Mouse (Mus musculus): ENCODE results near the gene Tomm20. TPM values are rescaled to one million over a fixed set of nuclear protein-coding genes. Genes with fewer than 3 reads are reported as not detected.

Tomm20 gene
- polyA plus RNA-seq, 1 experiment from 2014 or later = 238 TPM

DNA sequence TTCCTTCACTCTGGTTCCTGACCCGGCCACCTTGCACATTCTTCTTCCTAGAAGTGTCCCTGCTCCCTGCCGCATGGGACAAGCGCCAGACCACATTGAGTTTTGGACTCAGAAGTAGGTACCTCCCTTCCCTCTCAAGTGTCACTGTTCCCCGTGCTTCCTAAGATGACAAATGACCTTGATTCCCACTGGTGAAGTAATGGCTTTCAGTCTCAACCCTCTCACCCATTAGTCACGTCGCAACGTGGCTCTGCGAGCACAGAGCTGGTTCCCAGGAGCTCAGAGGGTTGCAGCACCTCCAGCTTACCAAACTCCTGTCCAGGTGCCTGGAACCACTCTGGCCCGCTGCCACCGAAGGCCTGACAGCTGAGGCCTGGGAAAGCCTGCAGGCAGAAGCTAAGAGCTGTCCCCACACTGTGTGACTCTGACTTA is 36.3 kb downstream of the Tomm20 start:
- no peak for DNase-seq (ENCODE audit: low spot score)
- Histone ChIP-seq H3K27me3 (ENCODE audit: control insufficient read depth, insufficient read depth, low read length) (no peaks in the 10 kb centered on the region), H3K9me3 (ENCODE audit: control insufficient read depth, low read length) (no peaks in the 10 kb centered on the region), H3K36me3 (ENCODE audit: control insufficient read depth, insufficient read depth, low read length) (no peaks in the 10 kb centered on the region), H3K4me3 (ENCODE audit: low read depth, low read length) (no peak overlapping the region), H3K4me2 (replicated peaks; ENCODE audit: low read depth, low read length) (no peak overlapping the region), H3K9ac (ENCODE audit: low read depth, low read length) (no peak overlapping the region), H3K4me1 (replicated peaks; ENCODE audit: control insufficient read depth, insufficient read depth, low read length) (no peaks in the 10 kb centered on the region), H3K27ac (ENCODE audit: low read depth, low read length) (no peak overlapping the region)
- no peak for ATAC-seq (ENCODE audit: low FRiP score)
- 69% methylated on average over 10 of the region's 10 CpGs for WGBS

DNA sequence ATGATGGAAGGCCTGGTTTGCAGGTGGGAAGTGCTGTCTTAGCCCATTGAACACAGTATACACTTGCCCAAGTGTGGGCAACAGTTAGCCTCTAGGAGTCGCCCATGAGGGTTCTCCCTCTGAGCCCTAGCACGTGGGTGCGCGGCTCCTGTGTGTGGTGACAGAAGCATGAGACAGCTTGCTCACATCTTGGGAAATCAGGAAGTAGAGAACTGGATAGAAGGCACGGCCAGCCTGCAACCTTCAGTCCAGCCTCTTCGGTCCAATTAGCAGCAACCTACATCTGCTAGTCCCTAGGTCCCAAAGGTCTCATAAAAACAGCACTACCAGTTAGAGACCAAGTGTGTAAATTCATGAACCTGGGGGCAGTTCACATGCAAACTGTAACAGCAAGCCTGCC is 36.8 kb downstream of the Tomm20 start:
- Histone ChIP-seq H3K36me3 (ENCODE audit: control insufficient read depth, insufficient read depth, low read length) (no peaks in the 10 kb centered on the region), H3K27me3 (ENCODE audit: control insufficient read depth, insufficient read depth, low read length) (no peaks in the 10 kb centered on the region), H3K9me3 (ENCODE audit: control insufficient read depth, low read length) (no peaks in the 10 kb centered on the region), H3K4me3 (ENCODE audit: low read depth, low read length) (no peak overlapping the region), H3K27ac (ENCODE audit: low read depth, low read length) (no peak overlapping the region), H3K4me2 (replicated peaks; ENCODE audit: low read depth, low read length) (no peak overlapping the region), H3K9ac (ENCODE audit: low read depth, low read length) (no peak overlapping the region), H3K4me1 (replicated peaks; ENCODE audit: control insufficient read depth, insufficient read depth, low read length) (no peaks in the 10 kb centered on the region)
- DNase-seq (ENCODE audit: low spot score) (no peak), ATAC-seq (ENCODE audit: low FRiP score) (no peak)
- 81% methylated on average over 6 of the region's 6 CpGs for WGBS

DNA sequence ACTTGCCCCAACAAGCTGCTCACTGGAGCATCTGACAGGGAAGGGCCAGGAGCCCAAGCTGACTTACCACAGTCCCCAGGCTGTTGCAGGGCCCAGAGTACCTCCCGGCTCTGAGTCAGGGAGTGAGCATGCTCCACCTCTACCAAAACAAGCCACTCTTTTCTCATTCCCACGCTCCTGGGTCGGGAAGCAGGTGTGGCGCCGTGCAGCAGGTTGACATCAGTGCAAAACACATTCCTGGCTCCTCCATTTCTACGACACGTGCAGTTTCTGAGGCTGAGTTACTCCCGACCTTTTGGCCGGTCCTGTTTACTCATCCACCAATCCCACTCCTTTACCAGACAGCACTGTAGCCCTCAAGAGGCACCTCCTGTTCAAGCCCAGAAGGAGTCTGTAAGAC is 37.7 kb downstream of the Tomm20 start:
- Histone ChIP-seq H3K27me3 (ENCODE audit: control insufficient read depth, insufficient read depth, low read length) (no peaks in the 10 kb centered on the region), H3K4me1 (replicated peaks; ENCODE audit: control insufficient read depth, insufficient read depth, low read length) (no peaks in the 10 kb centered on the region), H3K4me2 (replicated peaks; ENCODE audit: low read depth, low read length) (no peak overlapping the region), H3K36me3 (ENCODE audit: control insufficient read depth, insufficient read depth, low read length) (no peaks in the 10 kb centered on the region), H3K9me3 (ENCODE audit: control insufficient read depth, low read length) (no peaks in the 10 kb centered on the region), H3K9ac (ENCODE audit: low read depth, low read length) (no peak overlapping the region), H3K27ac (ENCODE audit: low read depth, low read length) (no peak overlapping the region), H3K4me3 (ENCODE audit: low read depth, low read length) (no peak overlapping the region)
- ATAC-seq (ENCODE audit: low FRiP score) (no peak), DNase-seq (ENCODE audit: low spot score) (no peak)
- WGBS = 85% methylated on average over 9 of the region's 9 CpGs

DNA sequence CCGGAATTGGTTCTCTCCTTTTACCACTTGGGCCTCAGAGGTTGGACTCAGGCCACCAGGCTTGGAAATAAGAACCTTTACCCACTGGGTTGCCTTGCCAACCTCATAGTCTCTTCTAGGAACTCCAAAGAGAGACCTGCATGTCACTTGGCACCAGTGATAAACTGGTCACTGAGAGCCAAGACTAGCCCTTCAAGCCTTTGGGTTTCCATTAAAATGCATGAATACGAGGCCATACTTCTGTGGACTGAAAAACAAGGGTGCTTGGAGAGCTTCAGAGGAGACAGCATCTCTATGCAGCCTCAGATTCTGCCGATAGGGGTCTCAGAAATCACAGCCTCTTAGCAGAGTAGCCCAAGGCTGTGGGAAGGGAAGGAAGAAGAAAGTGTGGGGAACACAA is 38.3 kb downstream of the Tomm20 start:
- no peaks in the 10 kb centered on the region for H3K36me3 ChIP-seq (ENCODE audit: control insufficient read depth, insufficient read depth, low read length)
- H3K4me1 ChIP-seq (replicated peaks; ENCODE audit: control insufficient read depth, insufficient read depth, low read length) = no peaks in the 10 kb centered on the region
- H3K9me3 ChIP-seq (ENCODE audit: control insufficient read depth, low read length) = no peaks in the 10 kb centered on the region
- ATAC-seq (ENCODE audit: low FRiP score) = no peak
- no peak overlapping the region for H3K4me2 ChIP-seq (replicated peaks; ENCODE audit: low read depth, low read length)
- WGBS = 84% methylated on average over 3 of the region's 3 CpGs
- H3K27me3 ChIP-seq (ENCODE audit: control insufficient read depth, insufficient read depth, low read length) = no peaks in the 10 kb centered on the region
- DNase-seq (ENCODE audit: low spot score) = no peak
- H3K4me3 ChIP-seq (ENCODE audit: low read depth, low read length) = no peak overlapping the region
- H3K27ac ChIP-seq (ENCODE audit: low read depth, low read length) = no peak overlapping the region
- no peak overlapping the region for H3K9ac ChIP-seq (ENCODE audit: low read depth, low read length)

DNA sequence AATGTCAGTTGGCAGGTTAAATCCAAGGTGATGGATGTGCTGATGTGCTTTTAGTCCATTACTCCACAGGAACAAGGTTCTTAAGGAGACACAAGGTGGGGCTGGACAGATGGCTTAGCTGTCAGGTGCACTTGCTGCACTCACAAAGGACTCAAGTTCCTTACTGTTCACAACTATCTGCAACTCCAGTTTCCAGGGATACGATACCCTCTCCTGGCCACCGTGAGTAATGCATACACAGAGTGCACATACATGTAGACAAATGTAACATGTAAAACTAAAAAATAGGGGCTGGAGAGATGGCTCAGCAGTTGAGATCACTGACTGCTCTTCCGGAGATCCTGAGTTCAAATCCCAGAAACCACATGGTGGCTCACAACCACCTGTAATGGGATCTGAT is 40.3 kb downstream of the Tomm20 start:
- Histone ChIP-seq H3K4me2 (replicated peaks; ENCODE audit: low read depth, low read length) (no peak overlapping the region), H3K9me3 (ENCODE audit: control insufficient read depth, low read length) (no peaks in the 10 kb centered on the region), H3K4me1 (replicated peaks; ENCODE audit: control insufficient read depth, insufficient read depth, low read length) (no peaks in the 10 kb centered on the region), H3K4me3 (ENCODE audit: low read depth, low read length) (no peak overlapping the region), H3K27ac (ENCODE audit: low read depth, low read length) (no peak overlapping the region), H3K36me3 (ENCODE audit: control insufficient read depth, insufficient read depth, low read length) (no peaks in the 10 kb centered on the region), H3K9ac (ENCODE audit: low read depth, low read length) (no peak overlapping the region), H3K27me3 (ENCODE audit: control insufficient read depth, insufficient read depth, low read length) (no peaks in the 10 kb centered on the region)
- WGBS = 84% methylated on average over 3 of the region's 3 CpGs
- ATAC-seq (ENCODE audit: low FRiP score) = no peak
- DNase-seq (ENCODE audit: low spot score) = no peak

DNA sequence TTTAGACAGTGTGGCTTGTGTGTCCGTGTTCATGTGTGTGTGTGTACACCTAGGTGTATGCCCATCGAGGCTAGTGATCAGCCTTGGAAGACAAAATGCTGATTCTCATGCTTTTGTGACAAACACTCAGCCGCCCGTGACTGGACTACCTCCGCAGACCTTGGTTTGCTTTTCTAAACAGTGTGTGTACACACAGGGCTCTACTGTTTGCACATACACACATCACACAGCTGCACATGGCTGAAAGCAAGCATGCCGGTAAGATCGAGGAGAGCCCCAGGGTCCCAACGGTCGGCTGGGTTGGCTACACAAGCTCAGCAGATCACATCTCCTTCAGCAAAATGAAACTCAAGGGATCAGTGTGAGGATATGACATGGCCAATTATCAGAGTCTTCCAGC is 41.7 kb downstream of the Tomm20 start:
- Histone ChIP-seq H3K27me3 (ENCODE audit: control insufficient read depth, insufficient read depth, low read length) (no peaks in the 10 kb centered on the region), H3K36me3 (ENCODE audit: control insufficient read depth, insufficient read depth, low read length) (no peaks in the 10 kb centered on the region), H3K4me2 (replicated peaks; ENCODE audit: low read depth, low read length) (no peak overlapping the region), H3K4me1 (replicated peaks; ENCODE audit: control insufficient read depth, insufficient read depth, low read length) (no peaks in the 10 kb centered on the region), H3K27ac (ENCODE audit: low read depth, low read length) (no peak overlapping the region), H3K9me3 (ENCODE audit: control insufficient read depth, low read length) (no peaks in the 10 kb centered on the region), H3K9ac (ENCODE audit: low read depth, low read length) (no peak overlapping the region), H3K4me3 (ENCODE audit: low read depth, low read length) (no peak overlapping the region)
- DNase-seq (ENCODE audit: low spot score) = no peak
- ATAC-seq (ENCODE audit: low FRiP score) = no peak
- WGBS = 91% methylated on average over 9 of the region's 9 CpGs

DNA sequence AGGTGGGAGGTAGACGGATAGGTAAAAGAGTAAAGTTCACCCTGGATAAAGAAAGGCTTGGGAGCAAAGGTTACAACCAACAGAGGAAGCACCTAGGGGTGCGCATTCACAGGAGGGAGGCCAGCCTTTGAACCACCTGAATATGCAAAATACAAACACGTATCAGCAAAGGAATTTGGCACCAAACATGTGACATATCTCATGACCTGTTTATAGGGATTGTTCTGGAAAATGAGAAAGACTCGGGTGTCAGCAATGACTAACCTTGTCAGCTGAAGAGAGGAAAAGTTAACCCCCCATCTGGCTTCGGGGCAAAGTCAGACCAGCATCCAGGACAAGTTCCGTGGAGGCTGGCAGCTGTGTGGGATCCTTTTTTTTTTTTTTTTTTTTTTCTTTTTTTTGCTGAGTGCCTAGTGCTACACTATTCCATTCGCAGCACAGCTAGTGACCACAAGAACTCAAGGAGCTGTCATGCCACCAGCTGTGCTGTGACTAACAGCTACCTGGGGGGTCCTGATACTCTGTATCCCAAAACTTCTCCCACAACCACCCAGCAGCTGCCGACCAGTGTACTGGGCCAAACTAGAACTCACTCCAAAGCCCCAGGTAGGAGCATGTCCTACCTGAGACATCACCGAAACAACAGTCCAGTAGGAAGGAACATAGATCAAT is 42.3 kb downstream of the Tomm20 start:
- H3K27ac ChIP-seq (ENCODE audit: low read depth, low read length) = no peak overlapping the region

DNA sequence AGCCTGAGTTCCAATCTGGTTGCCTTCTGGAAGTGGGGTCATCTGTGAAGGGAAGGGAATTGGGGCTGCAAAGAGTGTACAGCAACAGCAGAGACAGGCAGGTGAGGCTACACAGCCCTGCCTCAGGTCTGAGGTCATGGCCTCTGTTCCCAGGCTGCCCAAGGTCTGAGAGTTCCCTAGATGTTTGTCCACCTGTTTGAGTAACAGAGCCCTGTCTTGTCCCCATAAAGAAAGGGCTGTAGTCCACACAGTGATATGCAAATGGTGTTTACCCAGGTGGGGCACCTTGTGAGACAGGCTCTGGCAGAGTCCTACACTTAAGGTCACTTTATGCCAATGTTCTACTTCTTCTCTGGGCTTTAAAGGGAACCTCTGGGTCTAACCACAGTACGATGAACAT is 44.0 kb downstream of the Tomm20 start:
- Histone ChIP-seq H3K9me3 (ENCODE audit: control insufficient read depth, low read length) (no peaks in the 10 kb centered on the region), H3K9ac (ENCODE audit: low read depth, low read length) (no peak overlapping the region), H3K4me1 (replicated peaks; ENCODE audit: control insufficient read depth, insufficient read depth, low read length) (no peaks in the 10 kb centered on the region), H3K4me2 (replicated peaks; ENCODE audit: low read depth, low read length) (no peak overlapping the region), H3K27ac (ENCODE audit: low read depth, low read length) (no peak overlapping the region), H3K27me3 (ENCODE audit: control insufficient read depth, insufficient read depth, low read length) (no peaks in the 10 kb centered on the region), H3K4me3 (ENCODE audit: low read depth, low read length) (no peak overlapping the region), H3K36me3 (ENCODE audit: control insufficient read depth, insufficient read depth, low read length) (no peaks in the 10 kb centered on the region)
- ATAC-seq (ENCODE audit: low FRiP score) (no peak), DNase-seq (ENCODE audit: low spot score) (no peak)
- 86% methylated on average over 1 of the region's 1 CpGs for WGBS

More for the DNA sequence above, 42.3 kb downstream of the Tomm20 start:
- ATAC-seq (ENCODE audit: low FRiP score) = no peak
- 68% methylated on average over 9 of the region's 9 CpGs for WGBS
- Histone ChIP-seq H3K4me3 (ENCODE audit: low read depth, low read length) (no peak overlapping the region), H3K4me1 (replicated peaks; ENCODE audit: control insufficient read depth, insufficient read depth, low read length) (no peaks in the 10 kb centered on the region), H3K27me3 (ENCODE audit: control insufficient read depth, insufficient read depth, low read length) (no peaks in the 10 kb centered on the region), H3K9me3 (ENCODE audit: control insufficient read depth, low read length) (no peaks in the 10 kb centered on the region), H3K4me2 (replicated peaks; ENCODE audit: low read depth, low read length) (no peak overlapping the region), H3K9ac (ENCODE audit: low read depth, low read length) (no peak overlapping the region), H3K36me3 (ENCODE audit: control insufficient read depth, insufficient read depth, low read length) (no peaks in the 10 kb centered on the region)
- DNase-seq (ENCODE audit: low spot score) = no peak

DNA sequence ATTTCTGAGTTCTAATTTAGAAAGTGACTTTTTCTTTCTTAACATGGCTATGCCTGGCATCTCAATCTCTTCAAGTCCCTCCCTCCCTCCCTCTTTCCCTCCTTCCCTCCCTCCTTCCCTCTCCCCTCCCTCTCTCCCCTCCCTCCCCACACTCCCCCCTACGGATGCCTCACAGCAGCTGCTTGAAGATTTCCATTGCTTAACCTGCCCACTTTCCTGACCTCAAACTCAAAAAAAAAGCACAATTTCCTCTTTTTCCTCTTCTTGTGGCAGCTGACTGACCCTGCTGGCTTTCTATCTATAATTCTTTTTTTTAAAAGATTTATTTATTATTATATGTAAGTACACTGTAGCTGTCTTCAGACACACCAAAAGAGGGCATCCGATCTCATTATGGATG is 44.6 kb downstream of the Tomm20 start:
- Histone ChIP-seq H3K4me2 (replicated peaks; ENCODE audit: low read depth, low read length) (no peak overlapping the region), H3K9me3 (ENCODE audit: control insufficient read depth, low read length) (no peaks in the 10 kb centered on the region), H3K36me3 (ENCODE audit: control insufficient read depth, insufficient read depth, low read length) (no peaks in the 10 kb centered on the region), H3K27ac (ENCODE audit: low read depth, low read length) (no peak overlapping the region), H3K9ac (ENCODE audit: low read depth, low read length) (no peak overlapping the region), H3K4me3 (ENCODE audit: low read depth, low read length) (no peak overlapping the region), H3K4me1 (replicated peaks; ENCODE audit: control insufficient read depth, insufficient read depth, low read length) (no peaks in the 10 kb centered on the region), H3K27me3 (ENCODE audit: control insufficient read depth, insufficient read depth, low read length) (no peaks in the 10 kb centered on the region)
- 66% methylated on average over 2 of the region's 2 CpGs for WGBS
- ATAC-seq (ENCODE audit: low FRiP score) (no peak), DNase-seq (ENCODE audit: low spot score) (no peak)

All from hindbrain, embryonic 11.5 days (tissue).